Mouse (Mus musculus) neural tube, embryonic 13.5 days (tissue): ENCODE data around the gene Ctnnd1. TPM values are rescaled to one million over a fixed set of nuclear protein-coding genes. Genes with fewer than 3 reads are reported as not detected.

Source experiments
- ATAC-seq: fragments of 200-750 bp; cut with Nextera tagmentation; 2 replicates; pipeline ENCODE4 v1.8.0; 2017; ENCODE audit warnings: low read depth, mild to moderate bottlenecking, moderate TSS enrichment, moderate library complexity
- H3K27ac ChIP-seq: fragments of 300-500 bp; sonication (generic); replicated peaks from 2 replicates; pipeline ENCODE4 v1.5.1; 2015; ENCODE audit warnings: moderate library complexity, mild to moderate bottlenecking, inconsistent platforms
- H3K27me3 ChIP-seq: fragments of 300-500 bp; sonication (generic); 2 replicates; pipeline ENCODE4 v1.6.1; 2015; ENCODE audit warnings: mild to moderate bottlenecking, inconsistent platforms
- H3K36me3 ChIP-seq: fragments of 300-500 bp; sonication (generic); 2 replicates; pipeline ENCODE4 v1.6.1; 2015; ENCODE audit warnings: mild to moderate bottlenecking, inconsistent platforms
- H3K4me1 ChIP-seq: fragments of 300-500 bp; sonication (generic); replicated peaks from 2 replicates; pipeline ENCODE4 v1.6.1; 2015; ENCODE audit warnings: inconsistent platforms
- H3K4me2 ChIP-seq: fragments of 300-500 bp; sonication (generic); 2 replicates; pipeline ENCODE4 v1.6.1; 2015; ENCODE audit warnings: inconsistent platforms, mild to moderate bottlenecking, moderate library complexity
- H3K4me3 ChIP-seq: fragments of 300-500 bp; sonication (generic); 2 replicates; pipeline ENCODE4 v1.5.1; 2015; ENCODE audit warnings: mild to moderate bottlenecking, inconsistent platforms
- H3K9ac ChIP-seq: fragments of 300-500 bp; sonication (generic); 2 replicates; pipeline ENCODE4 v1.6.1; 2015; ENCODE audit warnings: moderate library complexity, mild to moderate bottlenecking, inconsistent platforms
- H3K9me3 ChIP-seq: fragments of 300-500 bp; sonication (generic); 2 replicates; pipeline ENCODE4 v1.6.1; 2016; ENCODE audit warnings: inconsistent platforms
- WGBS: fragments of 180-500 bp; shearing (Covaris S2); methylation state at CpG from one replicate; pipeline ENCODE4 v1.1.7; 2015; 5-methylcytosine and 5-hydroxymethylcytosine counted together
- polyA plus RNA-seq: library from polyadenylated mRNA; unstranded; fragments of >200 nt; fragmentation: Nextera tagmentation; extraction: Ambion mirVana; gene quantifications from 2 replicates; pipeline ENCODE4 v1.2.1, GENCODE M21; 2015

Ctnnd1 gene
- polyA plus RNA-seq, 1 experiment from 2014 or later: 40.2 TPM

DNA sequence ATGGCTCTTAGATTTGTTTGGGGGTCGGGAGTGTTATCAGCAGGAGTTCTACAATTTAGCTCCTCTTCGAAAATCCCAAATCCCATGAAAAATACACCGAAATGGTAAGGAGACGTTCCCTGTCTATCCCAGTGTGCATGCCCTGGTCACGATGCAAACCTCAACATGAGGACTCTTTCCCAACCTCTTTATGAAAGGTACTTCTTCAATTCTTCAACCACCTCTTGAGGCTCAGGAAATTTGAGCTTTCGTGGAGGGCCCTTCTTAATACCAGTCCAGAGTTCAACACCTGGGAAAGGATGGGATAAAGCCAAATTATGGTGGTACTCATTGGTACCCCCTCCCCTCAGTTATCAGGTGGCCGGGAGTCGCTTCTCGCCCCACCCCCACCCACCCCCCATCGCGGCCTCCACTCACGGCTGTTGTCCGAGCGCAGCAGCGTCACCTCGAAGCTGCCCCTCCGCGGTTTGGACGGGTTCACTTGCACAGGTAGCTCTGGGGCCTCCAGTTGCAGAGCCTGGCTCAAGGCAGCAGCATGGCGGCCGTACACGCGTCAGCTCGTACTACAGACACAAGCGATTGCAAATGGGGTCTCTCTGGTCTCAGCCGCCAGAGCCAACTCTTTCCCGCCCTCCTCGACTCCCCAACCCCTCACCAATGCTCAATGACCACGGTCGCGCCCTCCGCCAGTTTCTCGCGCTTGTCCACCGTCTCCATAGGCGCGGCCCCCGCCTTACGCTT, 19.4 kb upstream of the Ctnnd1 start:
- Histone ChIP-seq H3K9me3 (no peaks in the 10 kb centered on the region), H3K4me2 (peak overlapping the region; percentile 83), H3K4me3 (peak overlapping the region; percentile 92), H3K27ac (peak overlapping the region; percentile 94), H3K4me1 (peaks cover 17% of the 10 kb centered on the region), H3K36me3 (peaks cover 30% of the 10 kb centered on the region), H3K9ac (peak overlapping the region; percentile 93), H3K27me3 (no peaks in the 10 kb centered on the region)
- peak; percentile 87 for ATAC-seq
- WGBS: 3% methylated on average over 39 of the region's 39 CpGs

DNA sequence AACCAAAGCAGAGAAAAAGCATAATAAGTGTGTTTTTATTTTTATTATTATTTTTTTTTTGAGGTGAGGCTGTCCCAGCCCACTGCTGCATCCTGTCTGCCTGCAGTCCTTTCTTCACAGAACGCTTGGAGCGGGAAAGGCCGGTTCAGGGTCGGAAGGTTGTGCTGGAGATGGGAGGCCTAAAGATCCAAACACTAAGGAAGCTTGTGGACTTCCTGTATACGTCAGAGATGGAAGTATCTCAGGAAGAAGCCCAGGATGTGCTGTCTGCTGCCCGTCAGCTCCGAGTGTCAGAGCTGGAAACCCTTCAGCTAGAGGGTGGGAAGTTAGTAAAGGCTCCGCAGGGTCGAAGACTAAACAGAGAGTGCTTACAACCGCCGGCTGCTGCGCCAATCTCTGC, 15.5 kb upstream of the Ctnnd1 start:
- Histone ChIP-seq H3K9me3 (no peaks in the 10 kb centered on the region), H3K27ac (no peak overlapping the region), H3K27me3 (no peaks in the 10 kb centered on the region), H3K9ac (no peak overlapping the region), H3K4me3 (no peak overlapping the region), H3K4me2 (no peak overlapping the region), H3K4me1 (peaks cover 16% of the 10 kb centered on the region), H3K36me3 (0 out of 2 replicates have a peak, but pooled peaks cover 3% of the 10 kb centered on the region)
- WGBS: 70% methylated on average over 12 of the region's 12 CpGs
- no peak for ATAC-seq

DNA sequence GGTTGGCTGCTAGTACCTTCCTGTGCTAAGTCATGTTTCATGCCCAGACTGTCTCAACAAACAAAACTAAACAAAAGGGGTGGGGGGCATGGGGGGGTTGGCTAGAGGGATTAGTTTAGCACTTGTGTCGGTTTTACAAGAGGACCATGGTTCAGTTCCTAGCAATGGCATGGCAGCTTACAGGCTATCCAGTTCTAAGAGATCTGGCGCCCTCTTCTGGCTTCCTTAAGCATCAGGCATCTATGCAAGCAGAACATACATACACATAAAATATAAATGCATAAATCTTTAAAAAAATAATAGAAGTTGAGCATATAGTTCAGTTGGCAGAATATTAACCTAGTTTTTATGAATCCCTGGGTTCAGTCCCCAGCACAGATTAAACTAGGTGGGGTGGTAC, 12.3 kb upstream of the Ctnnd1 start:
- Histone ChIP-seq H3K9me3 (no peaks in the 10 kb centered on the region), H3K27me3 (no peaks in the 10 kb centered on the region), H3K9ac (no peak overlapping the region), H3K4me3 (no peak overlapping the region), H3K27ac (no peak overlapping the region), H3K36me3 (no peaks in the 10 kb centered on the region), H3K4me2 (no peak overlapping the region), H3K4me1 (no peaks in the 10 kb centered on the region)
- no peak for ATAC-seq
- 27% methylated on average over 2 of the region's 2 CpGs for WGBS

DNA sequence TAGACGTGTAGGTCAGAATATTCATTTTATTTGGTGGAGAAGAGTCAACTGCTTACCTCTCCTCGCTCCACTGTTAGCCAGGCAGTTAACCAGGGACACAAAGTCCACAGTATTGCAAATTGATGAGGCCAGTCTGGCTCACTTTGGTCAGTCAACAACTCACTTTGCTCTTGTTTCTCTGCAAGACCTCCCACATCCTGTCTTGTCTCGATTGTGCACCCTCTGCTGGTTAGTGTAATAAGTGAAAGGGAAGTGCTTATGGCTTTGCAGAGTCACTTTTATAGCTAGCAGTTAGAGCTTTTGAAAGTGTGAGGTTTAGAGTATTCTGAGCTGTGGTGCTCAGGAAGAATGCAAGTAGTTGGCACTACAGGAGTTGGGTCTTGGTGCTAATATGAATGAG, 9.7 kb upstream of the Ctnnd1 start:
- Histone ChIP-seq H3K36me3 (no peaks in the 10 kb centered on the region), H3K9me3 (no peaks in the 10 kb centered on the region), H3K27ac (no peak overlapping the region), H3K4me1 (no peaks in the 10 kb centered on the region), H3K4me3 (no peak overlapping the region), H3K9ac (no peak overlapping the region), H3K27me3 (no peaks in the 10 kb centered on the region), H3K4me2 (no peak overlapping the region)
- no peak for ATAC-seq
- 73% methylated on average over 3 of the region's 3 CpGs for WGBS

DNA sequence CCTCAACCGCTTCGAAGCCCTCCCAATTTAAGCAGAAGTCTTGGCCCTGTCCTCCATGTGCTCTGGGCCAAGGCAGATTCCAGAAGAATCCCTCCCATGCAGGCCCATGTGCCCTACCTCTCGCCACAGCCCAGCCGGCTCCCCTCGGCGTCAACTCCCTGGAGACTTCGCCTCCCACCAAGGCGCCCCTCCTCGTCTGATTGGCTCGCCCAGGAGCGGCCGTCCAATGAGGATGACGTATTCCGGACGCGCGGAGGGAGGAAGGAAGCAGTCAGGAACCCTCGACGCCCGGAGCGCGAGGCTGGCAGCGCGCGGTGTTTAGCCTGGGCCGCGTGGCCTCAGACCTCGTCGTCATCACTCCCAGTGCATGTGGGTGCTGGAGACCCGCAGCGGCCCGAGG, 8.2 kb upstream of the Ctnnd1 start, which contains the start of gene Btbd18:
Gene Btbd18, plus strand, starts transcription at position 274 of the 400 bp plus-strand sequence.
- H3K4me2 ChIP-seq: no peak within 1 kb of the TSS
- no peak for ATAC-seq
- WGBS: 93% methylated on average over 32 of the region's 32 CpGs
- H3K27me3 ChIP-seq: no peaks in the 10 kb centered on the region
- no peak within 1 kb of the TSS for H3K27ac ChIP-seq
- no peaks in the 10 kb centered on the region for H3K9me3 ChIP-seq
- H3K36me3 ChIP-seq: no peaks in the 10 kb centered on the region
- no peaks in the 10 kb centered on the region for H3K4me1 ChIP-seq
- H3K4me3 ChIP-seq: no peak within 1 kb of the TSS
- H3K9ac ChIP-seq: no peak within 1 kb of the TSS

DNA sequence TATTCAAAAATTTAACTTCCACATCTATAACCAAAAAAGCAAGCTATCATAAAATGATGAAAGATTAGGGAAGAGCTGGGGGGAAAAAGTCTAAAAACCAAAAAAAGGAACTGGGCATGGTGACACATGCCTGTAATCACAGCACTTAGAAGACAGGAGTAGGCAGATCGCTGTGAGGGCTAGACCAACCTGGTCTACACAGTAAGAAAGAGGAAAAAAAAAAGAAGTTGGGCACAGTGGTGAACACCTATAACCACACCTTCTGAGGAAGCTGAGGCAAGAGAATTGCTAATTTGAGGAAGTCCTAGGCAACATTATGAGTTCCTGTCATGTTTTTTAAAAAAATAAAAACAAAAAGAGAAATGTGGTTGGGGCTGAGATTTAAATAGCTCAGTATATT, 5.3 kb upstream of the Ctnnd1 start:
- Histone ChIP-seq H3K36me3 (no peaks in the 10 kb centered on the region), H3K4me1 (peaks cover 3% of the 10 kb centered on the region; the same call in 1 of the 2 replicates), H3K27me3 (no peaks in the 10 kb centered on the region), H3K4me3 (no peak overlapping the region), H3K4me2 (no peak overlapping the region), H3K9ac (no peak overlapping the region), H3K9me3 (no peaks in the 10 kb centered on the region), H3K27ac (no peak overlapping the region)
- 50% methylated on average over 1 of the region's 1 CpGs for WGBS
- no peak for ATAC-seq

DNA sequence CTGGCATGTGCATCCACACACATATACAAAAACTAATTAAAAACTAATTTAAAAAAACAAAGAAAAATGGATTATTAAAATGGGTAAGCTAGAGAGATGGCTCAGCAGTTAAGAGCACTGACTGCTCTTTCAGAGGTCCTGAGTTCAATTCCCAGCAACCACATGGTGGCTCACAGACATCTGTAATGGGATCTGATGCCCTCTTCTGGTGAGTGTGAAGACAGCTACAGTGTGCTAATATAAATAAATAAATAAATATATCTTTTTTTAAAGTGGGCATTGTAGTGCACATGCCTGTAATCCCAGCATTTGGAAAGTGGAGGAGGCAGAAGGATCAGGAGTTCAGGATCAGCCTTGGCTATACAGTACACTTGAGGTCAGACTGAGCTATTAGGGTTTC, 2.8 kb upstream of the Ctnnd1 start:
- H3K4me3 ChIP-seq: no peak overlapping the region
- no peak overlapping the region for H3K9ac ChIP-seq
- ATAC-seq: no peak

DNA sequence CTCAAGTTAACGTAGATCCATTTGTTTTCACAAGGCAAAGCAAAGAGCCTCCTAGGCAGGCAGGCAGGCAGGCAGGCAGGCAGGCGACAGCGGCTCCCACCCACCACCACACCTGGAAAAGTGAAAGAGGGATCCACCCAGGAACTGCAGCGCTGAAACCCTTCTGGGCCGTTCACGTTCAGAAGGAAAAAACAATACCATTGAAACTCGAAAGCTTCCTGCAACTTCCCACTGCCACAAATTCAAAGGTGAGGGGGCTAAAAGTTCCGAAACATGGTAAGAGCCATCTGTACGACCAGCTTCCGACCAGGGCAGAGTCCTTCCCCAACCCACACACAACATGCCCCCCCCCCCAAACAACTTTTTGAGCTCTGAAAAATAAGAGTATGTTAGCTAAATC, 891 bp downstream of the Ctnnd1 start:
- no peak for ATAC-seq
- H3K4me3 ChIP-seq: peak overlapping the region; percentile 65
- H3K9me3 ChIP-seq: no peaks in the 10 kb centered on the region
- peak overlapping the region; percentile 73 for H3K4me2 ChIP-seq
- WGBS: 0% methylated on average over 10 of the region's 10 CpGs
- peak overlapping the region; percentile 88 for H3K9ac ChIP-seq
- H3K4me1 ChIP-seq: peaks cover 31% of the 10 kb centered on the region
- H3K36me3 ChIP-seq: no peaks in the 10 kb centered on the region
- H3K27me3 ChIP-seq: no peaks in the 10 kb centered on the region
- peak overlapping the region; percentile 94 for H3K27ac ChIP-seq

More for the DNA sequence above, 2.8 kb upstream of the Ctnnd1 start:
- Histone ChIP-seq H3K9me3 (no peaks in the 10 kb centered on the region), H3K27ac (no peak overlapping the region), H3K36me3 (no peaks in the 10 kb centered on the region), H3K27me3 (no peaks in the 10 kb centered on the region), H3K4me2 (no peak overlapping the region), H3K4me1 (peaks cover 6% of the 10 kb centered on the region; the same call in 1 of the 2 replicates)

DNA sequence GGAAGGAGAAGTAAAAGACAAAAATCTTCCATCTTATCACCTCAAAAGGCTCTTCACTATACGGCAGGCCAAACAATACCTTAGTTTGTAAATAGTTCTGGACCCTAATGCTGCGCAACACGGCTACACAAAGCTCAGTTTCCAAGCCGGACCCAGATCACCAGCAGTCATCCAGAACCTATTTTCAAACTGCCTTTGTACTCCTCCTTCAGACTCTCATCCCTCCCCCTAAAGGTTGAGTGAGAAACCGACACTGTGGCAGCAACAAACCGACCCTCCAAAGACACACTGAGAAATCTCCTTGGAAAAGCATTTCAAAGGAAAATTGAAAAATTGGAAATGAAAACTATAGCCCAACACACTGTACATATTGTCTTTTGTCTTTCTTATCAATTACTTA, 2.2 kb downstream of the Ctnnd1 start:
- ATAC-seq: peak; percentile 63
- Histone ChIP-seq H3K4me1 (peaks cover 37% of the 10 kb centered on the region), H3K27me3 (no peaks in the 10 kb centered on the region), H3K36me3 (no peaks in the 10 kb centered on the region), H3K27ac (peak overlapping the region; percentile 74), H3K4me2 (peak overlapping the region; percentile 73), H3K9ac (peak overlapping the region; percentile 78), H3K9me3 (no peaks in the 10 kb centered on the region), H3K4me3 (peak overlapping the region; percentile 65)
- WGBS: 24% methylated on average over 6 of the region's 6 CpGs

DNA sequence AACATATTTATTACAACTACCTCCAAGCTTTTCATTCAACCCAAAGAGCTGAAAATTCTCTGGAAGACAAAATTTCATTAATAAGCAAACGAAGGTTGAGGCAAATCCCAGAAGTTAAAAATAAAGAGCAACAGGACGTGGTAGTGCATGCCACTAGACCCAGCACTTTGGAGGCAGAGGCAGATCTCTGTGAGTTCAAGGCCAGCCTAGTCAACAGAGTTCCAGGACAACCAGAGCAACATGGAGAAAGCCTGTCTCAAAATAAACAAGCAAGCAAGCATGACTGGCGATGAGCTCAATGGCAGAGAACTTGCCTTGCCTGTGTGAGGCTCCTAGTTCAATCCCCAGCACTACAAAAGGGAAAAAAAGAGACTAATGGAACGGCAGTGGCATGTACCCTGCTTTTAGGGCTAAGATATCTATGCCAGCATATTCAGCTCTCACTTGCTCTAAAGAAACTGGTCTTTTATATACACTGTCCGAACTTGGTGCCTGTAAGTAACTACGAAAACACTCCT, 3.5 kb downstream of the Ctnnd1 start:
- Histone ChIP-seq H3K9me3 (no peaks in the 10 kb centered on the region), H3K36me3 (no peaks in the 10 kb centered on the region), H3K4me3 (peak overlapping the region; percentile 65), H3K4me2 (peak overlapping the region; percentile 73), H3K4me1 (peaks cover 43% of the 10 kb centered on the region), H3K27ac (no peak overlapping the region), H3K27me3 (no peaks in the 10 kb centered on the region), H3K9ac (peak overlapping the region; percentile 78)
- 92% methylated on average over 6 of the region's 6 CpGs for WGBS
- no peak for ATAC-seq

DNA sequence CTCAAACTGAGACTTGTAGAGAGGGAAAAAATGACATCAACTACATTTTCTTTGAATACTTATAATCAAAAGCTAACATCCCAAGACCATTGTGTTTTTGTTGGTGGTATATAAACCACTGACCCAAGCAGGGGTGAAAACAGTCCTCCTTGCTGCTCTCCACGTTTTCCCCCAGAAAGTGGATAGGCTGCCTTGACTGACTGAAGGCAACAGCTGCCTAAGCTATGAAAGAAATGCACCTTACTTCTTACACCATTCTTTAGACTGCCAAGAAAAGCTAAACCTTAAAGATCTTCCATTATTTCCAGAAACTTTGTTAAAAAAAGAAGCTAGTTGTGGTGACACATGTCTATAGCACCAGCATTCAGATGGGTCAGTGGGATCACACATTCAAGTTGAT, 4.4 kb downstream of the Ctnnd1 start:
- no peak overlapping the region for H3K4me3 ChIP-seq
- H3K9ac ChIP-seq: no peak overlapping the region
- peaks cover 50% of the 10 kb centered on the region for H3K4me1 ChIP-seq
- no peaks in the 10 kb centered on the region for H3K9me3 ChIP-seq
- no peak overlapping the region for H3K27ac ChIP-seq
- WGBS: 90% methylated on average over 1 of the region's 1 CpGs
- ATAC-seq: no peak
- no peaks in the 10 kb centered on the region for H3K27me3 ChIP-seq
- peak overlapping the region; percentile 73 for H3K4me2 ChIP-seq
- H3K36me3 ChIP-seq: 0 out of 2 replicates have a peak, but pooled peaks cover 5% of the 10 kb centered on the region

DNA sequence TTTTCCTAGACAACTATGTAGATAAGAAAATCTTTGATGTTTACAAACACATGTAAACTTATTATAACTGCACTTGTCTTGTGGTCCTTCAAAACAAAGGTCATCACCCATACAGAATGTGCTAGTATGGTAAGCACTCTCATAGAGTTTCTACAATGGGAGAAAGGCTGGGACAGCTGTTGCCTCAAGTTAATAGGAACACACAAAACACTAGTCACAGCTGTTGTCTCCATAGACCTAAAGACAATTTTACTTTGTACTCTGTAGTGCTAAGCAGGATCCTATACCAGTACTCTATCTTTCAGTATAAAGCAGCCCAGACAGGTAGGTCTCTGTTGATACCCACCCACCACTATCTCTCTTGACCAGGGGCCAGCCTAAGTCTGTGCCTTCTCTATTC, 9.7 kb downstream of the Ctnnd1 start:
- ATAC-seq: no peak
- H3K36me3 ChIP-seq: 0 out of 2 replicates have a peak, but pooled peaks cover 5% of the 10 kb centered on the region
- H3K4me1 ChIP-seq: peaks cover 60% of the 10 kb centered on the region
- H3K9ac ChIP-seq: no peak overlapping the region
- H3K9me3 ChIP-seq: no peaks in the 10 kb centered on the region
- H3K27me3 ChIP-seq: no peaks in the 10 kb centered on the region
- no peak overlapping the region for H3K4me3 ChIP-seq
- no peak overlapping the region for H3K4me2 ChIP-seq
- H3K27ac ChIP-seq: no peak overlapping the region
